Mouse (Mus musculus) cerebellum, adult 2 months (tissue): Measurements from ENCODE around the gene Fam171a2. TPM values are rescaled to one million over a fixed set of nuclear protein-coding genes. Genes with fewer than 3 reads are reported as not detected.

Source experiments
- DNase-seq, 2 experiments: peaks; one replicate each; pipeline ENCODE4 v3.0.0; 2021
- H3K27ac ChIP-seq: fragments of 200-500 bp; 2 replicates; pipeline ENCODE4 v1.5.1; 2012; ENCODE audit warnings: low read length, control low read depth, inconsistent platforms; ENCODE audit not compliant: insufficient read depth
- H3K27me3 ChIP-seq: fragments of 200-500 bp; 2 replicates; pipeline ENCODE4 v1.6.1; 2012; ENCODE audit warnings: inconsistent platforms, mild to moderate bottlenecking, low read length, moderate library complexity; ENCODE audit not compliant: control insufficient read depth, insufficient read depth
- H3K4me1 ChIP-seq: fragments of 200-500 bp; 2 replicates; pipeline ENCODE4 v1.6.1; 2011; ENCODE audit warnings: low read length; ENCODE audit not compliant: control insufficient read depth, insufficient read depth
- H3K4me3 ChIP-seq: fragments of 200-500 bp; replicated peaks from 2 replicates; pipeline ENCODE3; 2011; ENCODE audit warnings: mild to moderate bottlenecking, low read depth, low read length, control low read depth; ENCODE audit not compliant: insufficient read depth
- CTCF ChIP-seq: fragments of 200-500 bp; IDR thresholded peaks from 2 replicates; pipeline ENCODE4 v1.5.1; 2011; ENCODE audit warnings: low read depth, mild to moderate bottlenecking, control low read depth, low read length, moderate library complexity, borderline replicate concordance; ENCODE audit not compliant: insufficient read depth
- POLR2A ChIP-seq: fragments of 200-500 bp; IDR thresholded peaks from 2 replicates; pipeline ENCODE4 v1.6.1; 2011; ENCODE audit warnings: low read length, control low read depth, borderline replicate concordance; ENCODE audit not compliant: insufficient read depth
- WGBS: fragments of 180-500 bp; shearing (Covaris S2); methylation state at CpG from one replicate; pipeline ENCODE4 v1.1.7; 2018; 5-methylcytosine and 5-hydroxymethylcytosine counted together
- polyA plus RNA-seq: library from polyadenylated mRNA; depleted of rRNA; stranded (reverse); fragments of >200 nt; gene quantifications from 2 replicates; pipeline ENCODE4 v1.2.3, GENCODE M21; 2012; rRNA removed

The Fam171a2 gene
- 57.8 and 60.3 TPM in 2 replicates for polyA plus RNA-seq

GRCm38 (mm10) chr11:102447497-102447896 lies at the start of gene Fam171a2:
Gene Fam171a2 (minus strand): TSS chr11:102447682.
- peak; percentile 82 to 87 for DNase-seq
- no peaks in the 10 kb centered on the region for H3K27me3 ChIP-seq
- WGBS: under 1% methylated on average over 30 of the region's 40 CpGs
- H3K4me3 ChIP-seq: peak within 1 kb of the TSS; percentile 80
- peak within 1 kb of the TSS; percentile 95 for H3K27ac ChIP-seq
- TF ChIP-seq CTCF (peak; percentile 54), POLR2A (peak; percentile 65)
- H3K4me1 ChIP-seq: peaks cover 33% of the 10 kb centered on the region

- TF ChIP-seq POLR2A: no peak
- TF ChIP-seq CTCF: no peak
- no peaks in the 10 kb centered on the region for H3K27me3 ChIP-seq
- WGBS: 83% methylated on average over 2 of the region's 2 CpGs
- no peak overlapping the region for H3K4me3 ChIP-seq
- DNase-seq: no peak
- H3K27ac ChIP-seq: no peak overlapping the region
- no peaks in the 10 kb centered on the region for H3K4me1 ChIP-seq
Observed at GRCm38 (mm10) chr11:102496732-102497131, 49.2 kb upstream of the Fam171a2 start.

GRCm38 (mm10) chr11:102496206-102496605 lies 48.7 kb upstream of the Fam171a2 start:
- 87% methylated on average over 2 of the region's 2 CpGs for WGBS
- Histone ChIP-seq H3K4me3 (no peak overlapping the region), H3K27me3 (no peaks in the 10 kb centered on the region), H3K27ac (no peak overlapping the region), H3K4me1 (no peaks in the 10 kb centered on the region)
- no peak for DNase-seq
- TF ChIP-seq POLR2A: no peak
- no peak for TF ChIP-seq CTCF

DNA sequence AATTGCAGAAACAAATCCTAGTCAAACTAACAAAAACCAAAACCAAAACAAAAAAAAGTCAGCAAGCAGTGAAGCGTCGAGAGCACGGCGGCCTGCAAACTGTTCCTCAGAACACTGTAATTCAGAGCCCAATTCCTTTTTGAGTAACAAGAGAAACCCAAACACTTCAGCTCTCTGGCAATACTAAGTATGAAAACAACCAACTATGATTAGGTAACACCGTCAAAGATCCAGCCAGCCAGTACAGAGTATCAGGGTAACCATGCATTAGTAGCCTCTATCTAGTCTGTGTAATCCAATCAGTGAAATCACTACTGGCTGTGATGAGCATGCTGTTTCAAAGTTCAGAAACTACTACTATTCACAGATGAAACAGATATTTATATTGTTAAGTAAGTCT lies 48.3 kb upstream of the Fam171a2 start:
- Histone ChIP-seq H3K27ac (no peak overlapping the region), H3K27me3 (no peaks in the 10 kb centered on the region), H3K4me1 (no peaks in the 10 kb centered on the region), H3K4me3 (no peak overlapping the region)
- TF ChIP-seq CTCF (no peak), POLR2A (no peak)
- DNase-seq: no peak
- WGBS: 96% methylated on average over 5 of the region's 5 CpGs

DNA sequence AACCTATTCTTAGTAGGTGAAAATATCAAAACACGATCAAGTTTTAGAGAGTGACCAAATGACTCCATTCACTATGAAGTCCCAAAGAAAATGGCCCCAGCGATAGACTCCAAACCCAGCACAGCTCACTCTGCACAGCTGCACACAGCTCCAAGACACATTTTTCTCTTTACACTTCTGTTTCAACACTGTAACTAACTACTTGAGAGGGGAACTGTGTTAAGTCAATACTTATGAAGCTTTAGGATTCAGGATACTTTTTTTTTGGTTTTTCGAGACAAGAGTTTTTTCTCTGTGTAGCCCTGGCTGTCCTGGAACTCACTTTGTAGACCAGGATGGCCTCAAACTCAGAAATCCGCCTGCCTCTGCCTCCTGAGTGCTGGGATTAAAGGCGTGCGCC lies 47.6 kb upstream of the Fam171a2 start:
- TF ChIP-seq CTCF: no peak
- TF ChIP-seq POLR2A: no peak
- no peak overlapping the region for H3K4me3 ChIP-seq
- no peaks in the 10 kb centered on the region for H3K27me3 ChIP-seq
- no peaks in the 10 kb centered on the region for H3K4me1 ChIP-seq
- no peak overlapping the region for H3K27ac ChIP-seq
- DNase-seq: no peak
- 97% methylated on average over 6 of the region's 6 CpGs for WGBS

GRCm38 (mm10) chr11:102494063-102494650 lies 46.7 kb upstream of the Fam171a2 start:
- Histone ChIP-seq H3K4me1 (no peaks in the 10 kb centered on the region), H3K4me3 (no peak overlapping the region), H3K27ac (0 out of 2 replicates have a peak overlapping the region, but pooled peaks have one; percentile 13), H3K27me3 (no peaks in the 10 kb centered on the region)
- no peak for DNase-seq
- no peak for TF ChIP-seq CTCF
- no peak for TF ChIP-seq POLR2A
- 77% methylated on average over 7 of the region's 7 CpGs for WGBS

DNA sequence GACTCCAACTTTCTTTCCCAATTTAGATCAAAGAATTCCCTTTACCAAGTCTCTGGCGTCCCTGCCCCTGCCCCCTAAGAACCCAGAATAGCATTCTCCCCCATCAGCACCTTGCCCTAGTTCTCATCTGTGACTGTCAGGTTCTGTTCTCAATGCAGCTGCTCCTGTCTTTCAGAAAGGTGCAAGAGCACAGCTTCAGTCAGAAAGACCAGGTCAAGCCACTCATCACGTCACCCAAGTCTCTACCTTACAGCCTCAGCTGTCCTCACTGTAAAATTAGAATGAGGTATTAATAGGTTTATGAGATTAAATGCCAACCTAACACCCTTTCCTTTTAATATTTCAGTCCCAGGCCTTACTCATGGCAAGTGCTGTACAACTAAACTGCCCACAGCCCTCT lies 45.8 kb upstream of the Fam171a2 start:
- no peak overlapping the region for H3K27ac ChIP-seq
- TF ChIP-seq CTCF (no peak), POLR2A (no peak)
- no peaks in the 10 kb centered on the region for H3K27me3 ChIP-seq
- H3K4me3 ChIP-seq: no peak overlapping the region
- WGBS: 84% methylated on average over 2 of the region's 2 CpGs
- no peaks in the 10 kb centered on the region for H3K4me1 ChIP-seq
- no peak for DNase-seq

DNA sequence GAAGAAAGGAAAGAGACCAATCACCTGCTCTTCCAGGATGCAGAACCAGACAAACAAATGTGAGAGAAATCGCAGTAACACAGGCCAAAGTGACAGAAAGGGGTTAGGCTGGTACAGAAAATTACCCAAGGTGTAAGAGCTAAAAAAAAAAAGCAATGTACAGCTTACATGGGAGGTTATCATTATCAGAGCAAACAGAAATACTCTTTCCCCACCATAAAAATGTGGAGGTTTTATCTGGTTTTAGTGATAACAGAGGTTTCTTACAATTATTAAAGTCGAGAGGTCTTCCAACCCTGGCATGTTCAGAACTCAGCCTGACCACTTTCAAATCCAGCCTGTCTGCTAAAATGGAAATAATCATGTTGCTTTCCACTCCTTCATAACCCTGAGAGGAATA lies 40.4 kb upstream of the Fam171a2 start:
- Histone ChIP-seq H3K27ac (no peak overlapping the region), H3K4me1 (no peaks in the 10 kb centered on the region), H3K4me3 (no peak overlapping the region), H3K27me3 (no peaks in the 10 kb centered on the region)
- WGBS: 91% methylated on average over 2 of the region's 2 CpGs
- TF ChIP-seq CTCF: no peak
- no peak for TF ChIP-seq POLR2A
- DNase-seq: no peak
